Mouse (Mus musculus) liver, embryonic 14.5 days (tissue): ENCODE results near the gene Ndufb8.

Experiments used
- CTCF ChIP-seq: IDR thresholded peaks from 2 replicates; pipeline ENCODE4 v1.5.1; 2016; ENCODE audit warnings: antibody characterized with exemption, low read depth, control low read depth
- EP300 ChIP-seq: IDR thresholded peaks from 2 replicates; pipeline ENCODE4 v1.6.1; 2016; ENCODE audit warnings: antibody characterized with exemption, low read depth

DNA sequence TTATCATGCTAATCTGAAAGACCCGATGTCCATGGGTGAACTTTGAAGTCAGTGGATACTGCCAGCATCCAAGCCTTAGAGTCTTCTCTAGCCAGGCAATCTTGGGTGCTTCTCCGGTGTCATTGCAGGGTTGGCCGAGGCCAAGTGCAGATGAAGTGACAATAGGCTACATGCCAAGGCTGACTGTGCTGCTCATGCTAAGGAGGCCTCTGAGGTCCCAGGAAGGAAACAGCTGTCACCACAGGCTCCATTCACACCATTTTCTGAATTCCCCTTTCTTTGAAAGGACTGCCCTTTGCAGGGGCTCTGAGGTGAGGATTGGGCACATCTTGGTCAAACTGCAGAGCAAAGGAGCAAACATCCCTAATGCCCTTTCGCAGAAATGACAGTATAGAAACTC, 52.5 kb downstream of the Ndufb8 start:
- TF ChIP-seq CTCF (no peak), EP300 (no peak)
